Mouse (Mus musculus): ENCODE results near the gene Pknox1. TPM values are rescaled to one million over a fixed set of nuclear protein-coding genes. Genes with fewer than 3 reads are reported as not detected.
A peak's percentile ranks its signal among the peaks of the same experiment; 100 is the strongest.
"Not testable (repeated sequence)": the region's sequence is repeated elsewhere in the genome, so short reads cannot be mapped to it uniquely, and the experiment has no call there.

Pknox1 gene
- polyA plus RNA-seq, 1 experiment from 2014 or later: 32.2 TPM

- 27% methylated on average over 8 of the region's 8 CpGs for WGBS
- H3K9ac ChIP-seq: no peak overlapping the region
- ATAC-seq (ENCODE audit: insufficient number of reproducible peaks, low FRiP score, low TSS enrichment, low read depth): peak; percentile 53
- no peak overlapping the region for H3K4me2 ChIP-seq
- no peak overlapping the region for H3K4me3 ChIP-seq
- H3K9me3 ChIP-seq: no peaks in the 10 kb centered on the region
- peaks cover 8% of the 10 kb centered on the region for H3K36me3 ChIP-seq
- H3K27ac ChIP-seq: peak overlapping the region; percentile 78
- no peaks in the 10 kb centered on the region for H3K27me3 ChIP-seq
- peaks cover 26% of the 10 kb centered on the region for H3K4me1 ChIP-seq
Measured at GRCm38 (mm10) chr17:31535871-31536629, 28.5 kb upstream of the Pknox1 start.

GRCm38 (mm10) chr17:31540101-31540500, 24.4 kb upstream of the Pknox1 start:
- Histone ChIP-seq H3K27me3 (no peaks in the 10 kb centered on the region), H3K27ac (peak overlapping the region; percentile 66; the same call in 1 of the 2 replicates), H3K4me3 (no peak overlapping the region), H3K4me1 (peaks cover 40% of the 10 kb centered on the region), H3K9ac (no peak overlapping the region), H3K9me3 (no peaks in the 10 kb centered on the region), H3K36me3 (no peaks in the 10 kb centered on the region), H3K4me2 (no peak overlapping the region)
- ATAC-seq (ENCODE audit: insufficient number of reproducible peaks, low FRiP score, low TSS enrichment, low read depth): no peak
- 60% methylated on average over 3 of the region's 3 CpGs for WGBS

GRCm38 (mm10) chr17:31540809-31541459, 23.6 kb upstream of the Pknox1 start:
- no peak overlapping the region; the same call in 1 of the 2 replicates for H3K4me2 ChIP-seq
- H3K36me3 ChIP-seq: no peaks in the 10 kb centered on the region

GRCm38 (mm10) chr17:31541460-31541831, 23.1 kb upstream of the Pknox1 start:
- Histone ChIP-seq H3K27me3 (no peaks in the 10 kb centered on the region), H3K9me3 (no peaks in the 10 kb centered on the region), H3K27ac (peak overlapping the region; percentile 66), H3K4me2 (no peak overlapping the region; the same call in 1 of the 2 replicates), H3K36me3 (no peaks in the 10 kb centered on the region), H3K4me3 (no peak overlapping the region), H3K9ac (no peak overlapping the region), H3K4me1 (peaks cover 30% of the 10 kb centered on the region)
- peak; percentile 78 for ATAC-seq (ENCODE audit: insufficient number of reproducible peaks, low FRiP score, low TSS enrichment, low read depth)
- WGBS: 25% methylated on average over 6 of the region's 6 CpGs

More at GRCm38 (mm10) chr17:31540809-31541459, 23.6 kb upstream of the Pknox1 start:
- 33% methylated on average over 4 of the region's 4 CpGs for WGBS
- no peaks in the 10 kb centered on the region for H3K9me3 ChIP-seq
- peaks cover 32% of the 10 kb centered on the region for H3K4me1 ChIP-seq
- H3K4me3 ChIP-seq: no peak overlapping the region
- no peaks in the 10 kb centered on the region for H3K27me3 ChIP-seq
- no peak overlapping the region for H3K9ac ChIP-seq
- H3K27ac ChIP-seq: peak overlapping the region; percentile 66
- ATAC-seq (ENCODE audit: insufficient number of reproducible peaks, low FRiP score, low TSS enrichment, low read depth): peak; percentile 65; the same call in 1 of the 2 replicates

GRCm38 (mm10) chr17:31543574-31543973, 21.0 kb upstream of the Pknox1 start:
- ATAC-seq (ENCODE audit: insufficient number of reproducible peaks, low FRiP score, low TSS enrichment, low read depth): no peak
- peaks cover 33% of the 10 kb centered on the region for H3K4me1 ChIP-seq
- 24% methylated on average over 6 of the region's 6 CpGs for WGBS
- H3K36me3 ChIP-seq: no peaks in the 10 kb centered on the region
- no peak overlapping the region for H3K4me2 ChIP-seq
- no peak overlapping the region; the same call in 1 of the 2 replicates for H3K27ac ChIP-seq
- no peaks in the 10 kb centered on the region for H3K27me3 ChIP-seq
- no peaks in the 10 kb centered on the region for H3K9me3 ChIP-seq
- H3K4me3 ChIP-seq: no peak overlapping the region
- no peak overlapping the region for H3K9ac ChIP-seq

- H3K4me1 ChIP-seq: peaks cover 17% of the 10 kb centered on the region; the same call in 1 of the 2 replicates
- H3K4me3 ChIP-seq: no peak overlapping the region
- H3K27me3 ChIP-seq: no peaks in the 10 kb centered on the region
- H3K9me3 ChIP-seq: no peaks in the 10 kb centered on the region
- ATAC-seq (ENCODE audit: insufficient number of reproducible peaks, low FRiP score, low TSS enrichment, low read depth): no peak
- 71% methylated on average over 9 of the region's 9 CpGs for WGBS
- H3K4me2 ChIP-seq: no peak overlapping the region
- no peak overlapping the region for H3K27ac ChIP-seq
- H3K9ac ChIP-seq: no peak overlapping the region
- H3K36me3 ChIP-seq: no peaks in the 10 kb centered on the region
Measured at GRCm38 (mm10) chr17:31546444-31547196, 17.9 kb upstream of the Pknox1 start.

- ATAC-seq (ENCODE audit: insufficient number of reproducible peaks, low FRiP score, low TSS enrichment, low read depth): no peak
- WGBS: 63% methylated on average over 3 of the region's 3 CpGs
- H3K27ac ChIP-seq: no peak overlapping the region
- H3K27me3 ChIP-seq: no peaks in the 10 kb centered on the region
- H3K9me3 ChIP-seq: no peaks in the 10 kb centered on the region
- H3K9ac ChIP-seq: no peak overlapping the region
- peaks cover 11% of the 10 kb centered on the region; the same call in 1 of the 2 replicates for H3K4me1 ChIP-seq
- H3K4me3 ChIP-seq: no peak overlapping the region
- H3K4me2 ChIP-seq: no peak overlapping the region
- H3K36me3 ChIP-seq: no peaks in the 10 kb centered on the region
Measured at GRCm38 (mm10) chr17:31547974-31548373, 16.6 kb upstream of the Pknox1 start.

- Histone ChIP-seq H3K4me2 (no peak overlapping the region), H3K4me1 (peaks cover 4% of the 10 kb centered on the region; the same call in 1 of the 2 replicates), H3K9me3 (no peaks in the 10 kb centered on the region), H3K36me3 (no peaks in the 10 kb centered on the region), H3K27me3 (no peaks in the 10 kb centered on the region), H3K27ac (no peak overlapping the region), H3K9ac (no peak overlapping the region), H3K4me3 (no peak overlapping the region)
- no peak for ATAC-seq (ENCODE audit: insufficient number of reproducible peaks, low FRiP score, low TSS enrichment, low read depth)
- 54% methylated on average over 8 of the region's 8 CpGs for WGBS
Measured at GRCm38 (mm10) chr17:31549389-31549788, 15.1 kb upstream of the Pknox1 start.

- H3K4me2 ChIP-seq; H3K9me3 ChIP-seq; H3K27me3 ChIP-seq; H3K9ac ChIP-seq; ATAC-seq (ENCODE audit: insufficient number of reproducible peaks, low FRiP score, low TSS enrichment, low read depth); H3K4me3 ChIP-seq; H3K27ac ChIP-seq; H3K36me3 ChIP-seq: not testable (repeated sequence)
- peaks cover 11% of the 10 kb centered on the region for H3K4me1 ChIP-seq
- 93% methylated on average over 23 of the region's 23 CpGs for WGBS
Measured at GRCm38 (mm10) chr17:31552601-31553000, 11.9 kb upstream of the Pknox1 start.

GRCm38 (mm10) chr17:31556253-31556652, 8.3 kb upstream of the Pknox1 start:
- Histone ChIP-seq H3K9ac (no peak overlapping the region), H3K27me3 (no peaks in the 10 kb centered on the region), H3K4me1 (peaks cover 18% of the 10 kb centered on the region), H3K4me3 (no peak overlapping the region), H3K9me3 (no peaks in the 10 kb centered on the region), H3K27ac (no peak overlapping the region), H3K4me2 (no peak overlapping the region), H3K36me3 (no peaks in the 10 kb centered on the region)
- 73% methylated on average over 4 of the region's 4 CpGs for WGBS
- no peak for ATAC-seq (ENCODE audit: insufficient number of reproducible peaks, low FRiP score, low TSS enrichment, low read depth)

GRCm38 (mm10) chr17:31557124-31557880, 7.2 kb upstream of the Pknox1 start:
- Histone ChIP-seq H3K4me1 (peaks cover 18% of the 10 kb centered on the region), H3K27me3 (no peaks in the 10 kb centered on the region), H3K4me3 (no peak overlapping the region), H3K9ac (no peak overlapping the region), H3K27ac (peak overlapping the region; percentile 22; the same call in 1 of the 2 replicates), H3K9me3 (no peaks in the 10 kb centered on the region), H3K36me3 (no peaks in the 10 kb centered on the region), H3K4me2 (no peak overlapping the region)
- peak; percentile 68 for ATAC-seq (ENCODE audit: insufficient number of reproducible peaks, low FRiP score, low TSS enrichment, low read depth)
- 29% methylated on average over 11 of the region's 11 CpGs for WGBS
